Mouse (Mus musculus) heart, adult 2 months (tissue): ENCODE data around the gene Apex1.
"Not testable (repeated sequence)": the region's sequence is repeated elsewhere in the genome, so short reads cannot be mapped to it uniquely, and the experiment has no call there.

Source experiments
- CTCF ChIP-seq: fragments of 200-600 bp; IDR thresholded peaks from 2 replicates; pipeline ENCODE4 v1.8.1; 2022; ENCODE audit warnings: antibody characterized with exemption, mild to moderate bottlenecking, moderate library complexity
- POLR2A ChIP-seq: fragments of 200-500 bp; IDR thresholded peaks from 2 replicates; pipeline ENCODE4 v1.6.1; 2011; ENCODE audit warnings: mild to moderate bottlenecking, low read depth, low read length, control low read depth; ENCODE audit not compliant: insufficient read depth

DNA sequence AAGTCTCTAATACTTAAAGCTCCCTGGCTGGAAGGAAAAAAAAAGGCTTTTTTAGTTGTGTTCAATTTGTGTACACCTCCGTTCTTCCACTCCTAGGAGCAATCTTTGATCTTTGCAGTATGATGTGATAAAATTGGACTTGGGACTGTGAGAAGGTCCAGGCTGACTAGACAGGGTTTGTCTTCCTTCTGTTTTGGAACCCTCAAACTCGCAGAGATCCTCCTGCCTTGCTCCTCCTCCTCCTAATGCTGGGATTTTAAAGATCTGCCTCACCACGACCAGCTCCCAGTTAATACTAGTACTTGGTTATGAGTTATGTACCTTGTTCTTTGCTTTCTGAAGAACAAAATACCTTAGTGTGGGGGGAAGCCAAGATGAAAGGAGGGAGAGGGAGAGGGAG is 20.8 kb downstream of the Apex1 start:
- TF ChIP-seq POLR2A, CTCF: not testable (repeated sequence)
